Mouse (Mus musculus) forebrain, embryonic 15.5 days (tissue): ENCODE results near the gene Fam81a. TPM values are rescaled to one million over a fixed set of nuclear protein-coding genes. Genes with fewer than 3 reads are reported as not detected.

Experiments
- ATAC-seq: fragments of 200-750 bp; cut with Nextera tagmentation; replicated peaks from 2 replicates; pipeline ENCODE4 v1.8.0; 2017; ENCODE audit warnings: mild to moderate bottlenecking, moderate TSS enrichment, moderate library complexity
- H3K27ac ChIP-seq: fragments of 300-500 bp; sonication (generic); replicated peaks from 2 replicates; pipeline ENCODE4 v1.5.1; 2015; ENCODE audit warnings: mild to moderate bottlenecking, inconsistent platforms
- H3K27me3 ChIP-seq: fragments of 300-500 bp; sonication (generic); 2 replicates; pipeline ENCODE4 v1.6.1; 2015; ENCODE audit warnings: inconsistent platforms
- H3K36me3 ChIP-seq: fragments of 300-500 bp; sonication (generic); 2 replicates; pipeline ENCODE4 v1.6.1; 2015; ENCODE audit warnings: mild to moderate bottlenecking, inconsistent platforms
- H3K4me1 ChIP-seq: fragments of 300-500 bp; sonication (generic); 2 replicates; pipeline ENCODE4 v1.6.1; 2015; ENCODE audit warnings: inconsistent platforms
- H3K4me2 ChIP-seq: fragments of 300-500 bp; sonication (generic); replicated peaks from 2 replicates; pipeline ENCODE4 v1.6.1; 2015; ENCODE audit warnings: mild to moderate bottlenecking, inconsistent platforms
- H3K4me3 ChIP-seq: fragments of 300-500 bp; sonication (generic); 2 replicates; pipeline ENCODE4 v1.5.1; 2015; ENCODE audit warnings: mild to moderate bottlenecking, inconsistent platforms
- H3K9ac ChIP-seq: fragments of 300-500 bp; sonication (generic); replicated peaks from 2 replicates; pipeline ENCODE4 v1.6.1; 2015; ENCODE audit warnings: mild to moderate bottlenecking, inconsistent platforms
- H3K9me3 ChIP-seq: fragments of 300-500 bp; sonication (generic); 2 replicates; pipeline ENCODE4 v1.6.1; 2016; ENCODE audit warnings: inconsistent platforms
- WGBS: fragments of 180-500 bp; shearing (Covaris S2); methylation state at CpG from one replicate; pipeline ENCODE4 v1.1.7; 2015; ENCODE audit warnings: mixed read lengths; 5-methylcytosine and 5-hydroxymethylcytosine counted together
- polyA plus RNA-seq: library from polyadenylated mRNA; unstranded; fragments of >200 nt; fragmentation: Nextera tagmentation; extraction: Ambion mirVana; gene quantifications from 2 replicates; pipeline ENCODE4 v1.2.1, GENCODE M21; 2015

The Fam81a gene
- polyA plus RNA-seq, result 10.5 TPM in 2 replicates

DNA sequence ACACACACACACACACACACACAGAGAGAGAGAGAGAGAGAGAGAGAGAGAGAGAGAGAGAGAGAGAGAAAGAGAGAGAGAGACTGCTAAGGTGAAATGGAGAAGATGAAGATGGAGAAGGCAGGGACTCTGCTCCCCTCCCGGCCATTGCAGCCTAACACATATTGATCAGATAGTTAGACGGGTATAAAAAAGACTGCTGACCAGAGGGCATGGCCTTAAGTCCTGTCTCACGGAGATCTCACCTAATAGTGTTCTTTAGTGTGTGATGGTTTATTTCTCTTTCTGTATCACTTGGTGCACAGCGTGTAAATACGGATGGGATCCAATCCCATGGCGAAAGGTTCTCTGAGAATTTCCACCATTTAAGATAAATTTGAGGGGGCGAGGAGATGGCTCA is at the start of gene Fam81a:
TSS of gene Fam81a (minus strand) at position 101 of the 400 bp plus-strand sequence.
- H3K27ac ChIP-seq, result 0 out of 2 replicates have a peak within 1 kb of the TSS, but pooled peaks have one; percentile 46
- peak within 1 kb of the TSS; percentile 53 for H3K9ac ChIP-seq
- no peak for ATAC-seq
- H3K4me1 ChIP-seq, result peaks cover 9% of the 10 kb centered on the region
- no peaks in the 10 kb centered on the region for H3K27me3 ChIP-seq
- 77% methylated on average over 7 of the region's 7 CpGs for WGBS
- H3K4me3 ChIP-seq, result peak within 1 kb of the TSS; percentile 62
- peak within 1 kb of the TSS; percentile 85 for H3K4me2 ChIP-seq
- no peaks in the 10 kb centered on the region for H3K36me3 ChIP-seq
- H3K9me3 ChIP-seq, result no peaks in the 10 kb centered on the region

GRCm38 (mm10) chr9:70182639-70183038 is 40.3 kb upstream of the Fam81a start:
- H3K27ac ChIP-seq, result no peak overlapping the region
- WGBS, result 15% methylated on average over 7 of the region's 7 CpGs
- no peak overlapping the region for H3K4me2 ChIP-seq
- no peak for ATAC-seq
- H3K27me3 ChIP-seq, result no peaks in the 10 kb centered on the region
- H3K9ac ChIP-seq, result no peak overlapping the region
- peaks cover 11% of the 10 kb centered on the region for H3K4me1 ChIP-seq
- H3K36me3 ChIP-seq, result no peaks in the 10 kb centered on the region
- no peak overlapping the region for H3K4me3 ChIP-seq
- no peaks in the 10 kb centered on the region for H3K9me3 ChIP-seq

- WGBS, result 14% methylated on average over 12 of the region's 12 CpGs
- Histone ChIP-seq H3K4me3 (no peak overlapping the region), H3K36me3 (no peaks in the 10 kb centered on the region), H3K27me3 (no peaks in the 10 kb centered on the region), H3K4me1 (peaks cover 11% of the 10 kb centered on the region), H3K9me3 (no peaks in the 10 kb centered on the region), H3K4me2 (no peak overlapping the region), H3K9ac (no peak overlapping the region), H3K27ac (no peak overlapping the region; the same call in 1 of the 2 replicates)
- 0 out of 2 replicates have a peak, but pooled peaks have one; percentile 29 for ATAC-seq
Observed at GRCm38 (mm10) chr9:70181719-70182118, 39.4 kb upstream of the Fam81a start.

GRCm38 (mm10) chr9:70176291-70176690 is 33.9 kb upstream of the Fam81a start:
- Histone ChIP-seq H3K4me2 (no peak overlapping the region), H3K9me3 (no peaks in the 10 kb centered on the region), H3K27me3 (no peaks in the 10 kb centered on the region), H3K4me3 (no peak overlapping the region), H3K27ac (no peak overlapping the region), H3K4me1 (peaks cover 13% of the 10 kb centered on the region), H3K9ac (no peak overlapping the region), H3K36me3 (no peaks in the 10 kb centered on the region)
- ATAC-seq, result no peak
- 86% methylated on average over 3 of the region's 3 CpGs for WGBS

- Histone ChIP-seq H3K4me3 (no peak overlapping the region), H3K36me3 (no peaks in the 10 kb centered on the region), H3K9ac (no peak overlapping the region), H3K27ac (peak overlapping the region; percentile 43), H3K9me3 (no peaks in the 10 kb centered on the region), H3K4me2 (no peak overlapping the region), H3K4me1 (peaks cover 11% of the 10 kb centered on the region), H3K27me3 (no peaks in the 10 kb centered on the region)
- no peak for ATAC-seq
- whole genome bisulfite sequencing, result 7% methylated on average over 6 of the region's 6 CpGs
Observed at GRCm38 (mm10) chr9:70174896-70175295, 32.5 kb upstream of the Fam81a start.

GRCm38 (mm10) chr9:70174291-70174848 is 32.0 kb upstream of the Fam81a start:
- no peak overlapping the region for H3K4me2 ChIP-seq
- no peak overlapping the region for H3K9ac ChIP-seq
- H3K9me3 ChIP-seq, result no peaks in the 10 kb centered on the region
- no peaks in the 10 kb centered on the region for H3K36me3 ChIP-seq
- ATAC-seq, result no peak
- H3K27ac ChIP-seq, result peak overlapping the region; percentile 43
- H3K4me1 ChIP-seq, result peaks cover 11% of the 10 kb centered on the region
- no peak overlapping the region for H3K4me3 ChIP-seq
- no peaks in the 10 kb centered on the region for H3K27me3 ChIP-seq
- WGBS, result 28% methylated on average over 4 of the region's 4 CpGs

- no peaks in the 10 kb centered on the region for H3K9me3 ChIP-seq
- no peak overlapping the region for H3K9ac ChIP-seq
- no peak overlapping the region for H3K4me3 ChIP-seq
- no peaks in the 10 kb centered on the region for H3K4me1 ChIP-seq
- ATAC-seq, result no peak
- WGBS, result 91% methylated on average over 7 of the region's 7 CpGs
- no peak overlapping the region for H3K27ac ChIP-seq
- H3K4me2 ChIP-seq, result no peak overlapping the region
- H3K36me3 ChIP-seq, result no peaks in the 10 kb centered on the region
- H3K27me3 ChIP-seq, result no peaks in the 10 kb centered on the region
Observed at GRCm38 (mm10) chr9:70168973-70169372, 26.6 kb upstream of the Fam81a start.

DNA sequence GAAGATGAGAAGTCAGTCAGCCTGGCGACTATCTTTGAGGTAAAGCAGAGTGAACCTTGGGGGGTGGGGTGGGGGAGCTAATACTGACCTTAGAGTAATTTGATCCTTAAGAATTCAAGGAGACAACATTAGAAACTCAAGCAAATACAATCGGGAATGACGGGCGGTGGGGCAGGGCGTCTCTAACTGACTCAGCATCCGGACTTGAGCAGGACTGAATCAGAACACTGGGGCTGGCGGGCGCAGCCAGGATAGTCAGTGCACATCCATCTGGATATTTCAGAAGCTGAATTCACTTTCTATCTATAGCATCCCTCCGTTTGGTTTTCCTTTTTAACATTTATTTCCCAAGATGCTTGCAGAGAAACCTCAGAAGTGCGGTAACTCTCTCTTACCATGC is 17.7 kb upstream of the Fam81a start:
- no peak overlapping the region for H3K4me2 ChIP-seq
- no peak overlapping the region for H3K4me3 ChIP-seq
- no peak overlapping the region for H3K27ac ChIP-seq
- no peaks in the 10 kb centered on the region for H3K9me3 ChIP-seq
- 87% methylated on average over 10 of the region's 10 CpGs for WGBS
- no peaks in the 10 kb centered on the region for H3K4me1 ChIP-seq
- no peaks in the 10 kb centered on the region for H3K27me3 ChIP-seq
- no peaks in the 10 kb centered on the region for H3K36me3 ChIP-seq
- no peak overlapping the region for H3K9ac ChIP-seq
- no peak for ATAC-seq

DNA sequence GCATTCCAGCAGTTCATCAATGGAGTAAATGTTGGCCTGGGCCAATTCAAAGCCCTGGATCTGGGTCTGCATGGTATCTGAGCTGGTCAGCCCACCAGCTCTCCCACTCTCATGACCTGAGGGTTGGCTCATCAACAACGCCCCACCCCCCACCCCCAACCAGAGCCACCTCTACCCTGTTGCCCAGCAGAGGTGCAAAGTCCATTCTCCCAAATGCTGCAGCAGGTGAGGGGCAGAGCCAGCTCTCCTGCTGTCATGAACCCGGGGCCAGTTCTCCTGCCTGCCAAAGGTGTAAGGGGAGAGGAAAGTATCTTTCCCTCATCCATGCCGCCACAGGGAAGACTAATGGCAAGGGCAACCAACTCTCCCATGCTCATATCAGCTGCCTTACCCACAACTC is 5.3 kb upstream of the Fam81a start:
- no peaks in the 10 kb centered on the region for H3K36me3 ChIP-seq
- 70% methylated on average over 3 of the region's 3 CpGs for WGBS
- ATAC-seq, result no peak
- no peak overlapping the region for H3K4me2 ChIP-seq
- H3K9me3 ChIP-seq, result no peaks in the 10 kb centered on the region
- no peak overlapping the region for H3K4me3 ChIP-seq
- no peaks in the 10 kb centered on the region for H3K4me1 ChIP-seq
- no peaks in the 10 kb centered on the region for H3K27me3 ChIP-seq
- H3K27ac ChIP-seq, result no peak overlapping the region
- no peak overlapping the region for H3K9ac ChIP-seq

DNA sequence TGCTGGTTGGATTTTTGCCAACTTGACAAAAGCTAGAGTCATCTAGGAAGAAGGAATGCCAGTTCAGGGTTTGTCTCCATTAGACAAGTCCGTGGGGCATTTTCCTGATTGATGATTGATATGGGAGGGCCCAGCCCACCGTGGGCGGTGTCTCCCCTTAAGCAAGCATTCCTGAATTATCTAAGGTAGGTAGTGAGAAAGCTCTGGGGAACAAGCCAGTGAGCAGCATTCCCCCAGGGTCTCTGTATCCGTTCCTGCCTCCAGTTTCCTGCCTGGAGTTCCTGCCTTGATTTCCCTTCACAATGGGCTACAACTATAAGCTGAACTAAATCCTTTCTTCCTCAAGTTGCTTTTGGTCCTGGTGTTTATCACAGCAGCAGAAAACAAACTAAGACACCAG is 3.1 kb upstream of the Fam81a start:
- ATAC-seq, result no peak
- Histone ChIP-seq H3K9me3 (no peaks in the 10 kb centered on the region), H3K4me3 (no peak overlapping the region), H3K9ac (no peak overlapping the region), H3K27ac (no peak overlapping the region), H3K27me3 (no peaks in the 10 kb centered on the region), H3K36me3 (no peaks in the 10 kb centered on the region), H3K4me2 (no peak overlapping the region), H3K4me1 (peaks cover 9% of the 10 kb centered on the region)
- WGBS, result 92% methylated on average over 4 of the region's 4 CpGs

DNA sequence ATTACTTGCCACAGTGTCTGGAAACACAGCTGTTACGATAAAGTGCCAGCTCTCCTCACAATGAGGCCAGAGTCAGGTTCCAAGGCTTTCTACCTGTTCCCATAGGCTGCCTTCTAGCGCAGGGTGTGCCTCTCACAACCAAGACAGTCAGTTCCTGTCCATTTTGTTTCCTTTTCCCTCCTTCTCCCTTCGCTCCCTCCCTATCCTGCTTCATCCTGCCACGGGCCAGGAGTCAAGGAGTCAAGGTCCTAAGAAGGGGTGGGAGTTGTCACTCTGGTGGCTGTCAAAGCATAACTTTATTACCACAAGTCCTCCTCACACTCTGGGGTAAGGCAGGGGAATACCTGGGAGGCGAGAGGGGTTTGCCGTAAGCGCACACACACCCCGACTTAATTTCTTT is 966 bp upstream of the Fam81a start:
- H3K4me3 ChIP-seq, result no peak overlapping the region
- H3K36me3 ChIP-seq, result no peaks in the 10 kb centered on the region
- no peak overlapping the region for H3K27ac ChIP-seq
- peaks cover 9% of the 10 kb centered on the region for H3K4me1 ChIP-seq
- H3K4me2 ChIP-seq, result no peak overlapping the region
- no peak for ATAC-seq
- no peaks in the 10 kb centered on the region for H3K27me3 ChIP-seq
- H3K9me3 ChIP-seq, result no peaks in the 10 kb centered on the region
- 82% methylated on average over 8 of the region's 8 CpGs for WGBS
- no peak overlapping the region for H3K9ac ChIP-seq

GRCm38 (mm10) chr9:70141885-70142326 is 454 bp downstream of the Fam81a start:
- Histone ChIP-seq H3K9me3 (no peaks in the 10 kb centered on the region), H3K4me1 (peaks cover 9% of the 10 kb centered on the region), H3K27ac (no peak overlapping the region), H3K9ac (peak overlapping the region; percentile 53), H3K27me3 (no peaks in the 10 kb centered on the region), H3K36me3 (no peaks in the 10 kb centered on the region), H3K4me3 (peak overlapping the region; percentile 62), H3K4me2 (peak overlapping the region; percentile 85)
- 4% methylated on average over 11 of the region's 11 CpGs for WGBS
- ATAC-seq, result peak; percentile 24; the same call in 1 of the 2 replicates
